Mouse (Mus musculus): ENCODE results near the gene Ubqln1. TPM values are rescaled to one million over a fixed set of nuclear protein-coding genes. Genes with fewer than 3 reads are reported as not detected.

The Ubqln1 gene
- polyA plus RNA-seq (2017; shearing (Covaris generic)) = 10 to 100 TPM; 16.2 to 20.1 (median 18.2) TPM

DNA sequence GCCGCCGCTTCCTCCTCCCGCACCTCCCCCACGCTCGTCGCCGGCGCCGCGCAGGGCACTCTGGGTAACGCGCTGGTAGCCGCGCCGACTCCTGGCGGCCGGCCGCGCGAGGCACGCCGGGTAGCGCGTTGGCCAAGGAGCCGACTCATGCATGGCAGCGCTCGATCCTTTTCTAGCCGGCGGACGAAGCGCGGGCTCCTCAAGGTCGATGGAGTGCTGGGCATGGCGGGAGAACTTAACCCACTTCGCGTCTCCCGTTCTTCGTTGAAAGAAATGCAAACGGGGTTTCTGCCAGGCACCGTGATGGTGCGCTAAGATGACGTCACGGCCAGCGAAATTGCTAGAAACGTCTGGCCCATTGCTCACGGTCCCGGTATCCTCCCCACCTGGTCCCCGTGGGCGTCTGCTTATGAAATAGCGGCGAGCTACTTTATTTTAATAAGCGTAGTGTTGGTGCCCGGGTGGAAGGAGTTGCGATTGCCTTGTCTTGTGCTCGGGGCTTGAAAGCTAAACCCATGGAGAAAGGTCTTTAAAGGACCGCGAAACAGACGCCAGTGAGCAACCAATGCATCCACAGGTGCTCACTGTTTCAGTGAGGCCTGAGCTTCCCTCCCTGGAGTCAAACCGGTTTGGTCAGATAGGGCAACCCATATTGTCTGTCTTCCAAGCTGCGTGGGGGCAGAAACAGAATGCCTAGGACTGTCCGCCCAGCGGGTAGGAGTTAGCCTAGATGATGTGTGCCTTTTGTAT, at the start of gene Ubqln1:
Gene Ubqln1, minus strand, starts transcription at position 62 of the 750 bp plus-strand sequence.
- peak; percentile 87 for ATAC-seq

DNA sequence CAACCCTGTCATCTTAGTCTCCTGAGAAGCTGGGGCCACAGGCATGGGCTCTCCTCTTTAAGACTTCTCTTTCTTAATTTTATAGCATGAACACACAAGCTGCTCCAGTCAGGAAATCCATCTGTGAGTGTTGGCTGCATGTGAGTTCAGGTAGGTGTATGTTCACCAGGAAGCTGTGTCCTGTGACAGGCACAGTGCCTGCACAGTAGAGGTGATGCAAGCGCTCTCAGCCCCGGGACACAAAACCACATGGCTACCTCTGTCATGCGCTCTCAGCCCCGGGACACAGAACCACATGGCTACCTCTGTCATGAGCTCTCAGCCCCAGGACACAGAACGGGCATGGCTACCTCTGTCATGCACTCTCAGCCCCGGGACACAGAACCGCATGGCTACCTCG, 48.1 kb upstream of the Ubqln1 start:
- ATAC-seq = no peak

GRCm38 (mm10) chr13:58261674-58262073, 46.2 kb upstream of the Ubqln1 start:
- ATAC-seq = no peak

DNA sequence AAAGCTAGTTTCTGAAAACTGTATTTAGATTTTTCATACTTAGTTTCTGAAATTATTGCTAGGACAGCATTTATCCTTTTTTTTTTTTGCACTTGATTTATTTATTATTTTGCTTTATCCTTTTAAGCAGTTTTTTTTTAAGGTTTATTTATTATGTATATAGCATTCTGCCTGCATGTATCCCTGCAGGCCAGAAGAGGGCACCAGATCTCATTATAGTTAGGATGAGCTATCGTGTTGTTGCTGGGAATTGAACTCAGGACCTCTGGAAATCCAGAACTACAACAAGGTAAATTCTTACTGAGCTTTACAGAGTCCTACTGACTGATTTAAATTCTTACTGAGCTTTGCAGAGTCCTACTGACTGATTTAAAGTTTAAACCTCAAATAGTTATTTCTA, 37.8 kb upstream of the Ubqln1 start:
- no peak for ATAC-seq

- ATAC-seq = no peak
Measured at GRCm38 (mm10) chr13:58248957-58249356, 33.5 kb upstream of the Ubqln1 start.

GRCm38 (mm10) chr13:58236536-58236935, 21.1 kb upstream of the Ubqln1 start:
- no peak for ATAC-seq

GRCm38 (mm10) chr13:58232611-58233010, 17.2 kb upstream of the Ubqln1 start:
- peak; percentile 38 for ATAC-seq

DNA sequence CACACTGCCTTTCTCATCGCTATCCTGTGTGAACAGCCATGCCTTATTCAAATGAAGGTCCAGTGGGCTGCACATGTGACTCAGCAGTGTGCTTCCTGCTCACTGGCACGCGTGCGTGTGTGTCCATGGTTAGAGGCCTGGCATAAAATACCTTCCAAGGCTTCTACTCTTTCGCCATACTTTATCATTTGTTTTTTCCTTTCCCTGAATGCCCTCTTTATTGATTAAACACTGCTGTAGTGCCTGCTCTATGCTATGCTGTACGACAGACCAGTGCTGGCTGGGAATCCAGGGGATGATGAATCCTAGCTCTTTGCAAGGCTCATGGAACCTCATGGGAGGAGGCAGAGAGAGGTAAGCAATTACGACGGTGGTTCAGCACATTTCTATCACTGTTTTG, 16.6 kb upstream of the Ubqln1 start:
- no peak for ATAC-seq

GRCm38 (mm10) chr13:58228624-58229023, 13.2 kb upstream of the Ubqln1 start:
- no peak for ATAC-seq

DNA sequence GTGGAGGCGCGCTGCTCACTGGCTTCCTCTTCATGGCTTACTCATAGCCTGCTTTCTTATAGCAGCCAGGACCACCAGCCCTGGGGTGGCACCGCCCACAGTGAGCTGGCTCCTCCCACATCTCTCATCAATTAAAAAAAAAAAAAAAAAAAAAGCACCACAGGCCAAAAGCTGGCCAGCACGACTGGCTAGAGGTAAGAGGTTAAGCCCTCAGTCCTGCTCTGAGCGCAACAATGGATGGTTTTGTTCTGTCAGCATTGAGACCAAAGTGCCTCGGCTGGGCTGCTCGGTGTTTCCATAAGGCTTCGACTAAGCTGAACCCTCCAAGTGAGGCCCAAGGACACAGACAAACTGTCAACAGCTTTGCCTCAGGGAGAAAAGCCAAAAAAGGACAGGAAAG, 10.2 kb upstream of the Ubqln1 start:
- ATAC-seq = no peak

DNA sequence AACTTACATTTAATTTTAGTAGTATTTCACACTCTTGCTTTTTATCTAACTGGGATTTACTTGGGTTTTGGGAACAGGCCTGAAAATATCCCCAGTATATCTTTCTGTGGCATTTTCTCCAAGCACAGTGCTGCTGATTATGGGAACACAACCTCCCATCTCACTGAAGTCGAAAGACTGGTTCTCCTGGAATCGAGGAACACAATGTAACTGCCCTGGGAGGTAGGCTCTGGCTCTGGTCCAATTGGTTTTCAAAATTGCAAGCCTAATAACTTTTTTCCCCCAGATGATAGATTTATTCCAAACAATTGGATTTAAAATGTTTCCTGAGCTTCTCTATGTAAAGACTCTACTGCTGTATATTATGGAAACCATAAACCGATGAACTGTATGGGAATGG, 4.8 kb upstream of the Ubqln1 start:
- no peak for ATAC-seq

DNA sequence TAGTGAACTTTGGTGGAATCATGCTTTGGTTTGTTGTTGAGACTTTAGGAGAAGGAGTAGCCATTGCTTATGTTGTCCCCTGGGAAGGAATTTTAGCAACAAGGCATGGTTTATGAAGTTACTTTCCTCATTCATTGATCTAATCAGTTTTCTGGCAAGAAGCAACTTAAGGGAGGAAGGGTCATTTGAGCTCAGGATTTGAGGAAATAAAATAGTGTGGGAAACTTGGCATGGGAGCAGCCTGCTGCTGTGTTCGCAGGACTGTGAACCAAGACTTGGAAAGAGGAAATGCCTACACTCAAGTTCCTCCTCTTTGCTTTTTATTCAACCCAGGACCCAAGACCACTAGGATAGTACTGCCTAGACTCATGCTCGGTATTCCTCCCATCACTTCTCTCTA, 2.1 kb upstream of the Ubqln1 start:
- no peak for ATAC-seq

DNA sequence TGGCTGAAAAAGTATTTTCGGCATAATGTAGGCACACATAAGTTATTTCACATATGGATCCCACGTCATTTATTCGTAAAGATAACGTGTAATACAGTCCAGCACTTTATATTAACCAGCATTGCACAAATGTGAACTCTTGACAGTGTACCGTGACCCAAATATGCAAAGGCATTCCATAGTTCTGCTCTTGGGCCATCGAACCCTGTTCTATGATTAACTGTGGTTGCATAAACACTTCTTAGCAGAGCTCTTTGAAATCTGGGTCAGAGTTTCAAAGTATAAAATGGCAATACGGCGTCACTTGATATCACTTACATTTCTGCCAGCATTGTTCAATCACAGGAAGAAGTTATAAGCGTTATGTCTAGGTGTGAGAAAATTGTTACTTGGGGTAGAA, 942 bp upstream of the Ubqln1 start:
- ATAC-seq = no peak

- ATAC-seq = no peak
Measured at GRCm38 (mm10) chr13:58215253-58215591, 231 bp downstream of the Ubqln1 start.

GRCm38 (mm10) chr13:58214346-58215252, 854 bp downstream of the Ubqln1 start:
- peak; percentile 41 for ATAC-seq

DNA sequence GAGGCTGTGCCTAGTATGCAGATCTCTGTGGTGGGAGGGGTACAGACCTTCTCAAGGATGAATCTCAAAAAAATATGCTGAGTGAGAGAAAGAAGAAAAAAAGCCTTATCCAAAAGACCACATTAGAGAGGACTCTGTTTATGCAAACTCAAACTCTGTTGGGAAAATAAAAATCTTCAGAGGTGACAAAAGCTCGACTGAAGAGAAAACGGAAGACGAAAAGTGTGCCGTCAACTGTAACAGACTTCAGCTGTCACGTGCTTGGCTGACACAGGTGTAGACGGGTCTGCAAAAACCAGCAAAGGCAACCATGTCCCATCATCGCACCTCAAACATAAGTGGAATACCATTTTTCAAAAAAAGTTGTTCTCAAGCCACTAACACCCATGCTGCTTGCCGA, 1.7 kb downstream of the Ubqln1 start:
- ATAC-seq = no peak

- ATAC-seq = no peak
Measured at GRCm38 (mm10) chr13:58212530-58212929, 2.9 kb downstream of the Ubqln1 start.

DNA sequence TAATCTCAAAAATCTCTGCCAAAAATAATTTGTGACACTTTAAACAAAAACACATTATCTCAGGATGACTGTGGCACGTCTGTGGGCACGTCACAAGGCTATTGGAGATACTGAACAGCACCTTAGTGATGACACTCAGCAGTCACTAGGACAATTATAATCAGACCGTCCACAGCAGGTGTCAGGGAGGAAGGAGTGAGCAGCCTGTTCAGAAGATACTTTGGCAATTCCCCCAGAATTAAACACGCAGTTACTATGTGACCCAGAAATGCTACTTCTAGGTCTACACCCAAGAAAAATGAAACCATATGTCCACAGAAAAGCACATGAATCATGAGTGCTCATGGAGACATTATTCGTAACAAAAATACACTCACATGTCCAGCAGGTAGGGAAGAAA, 5.0 kb downstream of the Ubqln1 start:
- no peak for ATAC-seq

DNA sequence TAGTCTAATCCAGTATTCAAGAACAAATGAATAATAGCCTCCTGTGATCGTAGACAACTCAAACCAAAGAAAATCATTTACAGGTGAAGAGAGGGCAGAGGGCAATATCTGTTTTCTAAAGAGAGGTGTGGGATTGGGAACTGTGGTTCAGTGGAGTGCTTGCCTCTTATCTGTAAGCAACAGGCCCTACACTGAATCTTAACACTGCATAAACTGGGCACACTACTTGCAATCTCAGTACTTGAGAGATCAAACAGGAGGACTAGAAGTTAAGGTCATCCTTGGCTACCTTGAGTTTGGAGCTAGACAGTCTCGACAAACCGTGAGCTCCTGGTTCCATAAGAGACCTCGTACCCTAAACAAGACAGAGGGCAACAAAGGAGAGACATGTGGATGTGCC, 9.4 kb downstream of the Ubqln1 start:
- no peak for ATAC-seq

- no peak for ATAC-seq
Measured at GRCm38 (mm10) chr13:58204986-58205385, 10.5 kb downstream of the Ubqln1 start.

DNA sequence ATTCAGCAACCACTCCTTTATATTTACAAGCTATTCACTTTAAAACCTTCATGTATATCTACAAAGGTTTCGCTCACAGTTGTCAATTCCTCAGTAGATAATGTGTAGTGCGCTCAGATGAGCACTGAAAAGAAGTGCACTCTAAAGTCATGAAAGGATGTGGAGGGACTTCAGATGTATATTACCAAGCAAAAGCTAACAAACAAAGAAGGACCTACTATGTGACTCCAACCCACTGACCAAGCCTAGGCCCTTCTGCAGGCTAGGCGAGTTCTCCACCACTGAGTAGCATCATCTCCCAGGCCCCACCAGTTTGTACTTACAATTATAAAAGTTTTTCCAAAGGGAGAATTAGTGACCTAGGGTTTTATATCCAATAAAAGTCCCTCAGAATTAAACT, 11.3 kb downstream of the Ubqln1 start:
- no peak for ATAC-seq

DNA sequence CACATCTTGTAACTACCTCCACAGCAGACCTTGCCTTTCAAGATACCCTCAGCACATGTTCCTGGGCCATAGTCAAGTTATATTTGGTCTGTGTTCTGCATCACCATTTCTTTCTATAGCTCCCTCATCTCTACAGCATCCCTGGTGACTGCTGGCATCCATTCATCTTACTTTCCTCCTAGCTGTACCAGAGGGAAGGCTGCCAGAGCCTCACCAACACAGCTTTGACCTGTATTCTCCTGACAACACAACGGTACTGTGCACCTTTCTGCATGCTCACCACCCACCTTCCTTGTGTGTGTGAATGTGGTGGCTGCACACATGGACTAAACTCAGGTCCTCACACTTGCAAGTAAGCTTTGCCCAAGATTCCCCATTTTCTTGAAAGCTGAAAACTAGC, 12.6 kb downstream of the Ubqln1 start:
- no peak for ATAC-seq

DNA sequence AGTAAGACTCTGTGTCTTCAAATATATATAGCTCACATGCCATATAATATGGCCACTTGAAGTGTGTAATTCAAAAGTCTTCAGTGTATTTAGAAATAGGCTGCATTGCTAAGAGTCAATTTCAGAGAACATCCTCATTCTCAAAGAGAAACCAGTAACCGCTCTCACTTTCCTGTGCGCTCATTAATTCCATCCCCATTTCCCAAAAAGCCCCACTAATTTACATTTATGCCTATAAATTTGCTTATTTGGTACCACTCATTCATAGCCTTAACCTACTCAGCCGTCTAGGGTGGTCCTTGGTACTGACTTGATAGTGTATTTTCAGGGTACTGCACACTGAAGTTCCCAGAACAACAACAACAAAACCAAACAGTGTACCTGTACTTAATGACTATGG, 13.5 kb downstream of the Ubqln1 start:
- no peak for ATAC-seq

- no peak for ATAC-seq
Measured at GRCm38 (mm10) chr13:58201343-58201742, 14.1 kb downstream of the Ubqln1 start.

Measured in inflammation-experienced regulatory T-cells, adult 6 months (primary cell).